Mouse (Mus musculus) limb, embryonic 11.5 days (tissue): ENCODE measurements around the gene Mns1. TPM values are rescaled to one million over a fixed set of nuclear protein-coding genes. Genes with fewer than 3 reads are reported as not detected.

Experiments
- ATAC-seq: fragments of 200-750 bp; cut with Nextera tagmentation; 2 replicates; pipeline ENCODE4 v1.8.0; 2017; ENCODE audit warnings: low read depth; ENCODE audit not compliant: insufficient number of reproducible peaks, low FRiP score, low TSS enrichment
- DNase-seq: peaks from one replicate; pipeline ENCODE4 v3.0.0-alpha.2; 2015; ENCODE audit warnings: low spot score
- H3K27ac ChIP-seq: fragments of 300-500 bp; sonication (generic); replicated peaks from 2 replicates; pipeline ENCODE4 v1.5.1; 2014; ENCODE audit warnings: low read depth, mild to moderate bottlenecking, low read length
- H3K27me3 ChIP-seq: fragments of 300-500 bp; sonication (generic); 2 replicates; pipeline ENCODE4 v1.6.1; 2014; ENCODE audit warnings: mild to moderate bottlenecking, low read length, mixed read lengths; ENCODE audit not compliant: control insufficient read depth, insufficient read depth
- H3K36me3 ChIP-seq: fragments of 300-500 bp; sonication (generic); 2 replicates; pipeline ENCODE4 v1.6.1; 2014; ENCODE audit warnings: mild to moderate bottlenecking, low read length, moderate library complexity, mixed read lengths; ENCODE audit not compliant: control insufficient read depth, insufficient read depth
- H3K4me1 ChIP-seq: fragments of 300-500 bp; sonication (generic); 2 replicates; pipeline ENCODE4 v1.6.1; 2014; ENCODE audit warnings: low read length, mixed read lengths; ENCODE audit not compliant: control insufficient read depth, insufficient read depth
- H3K4me2 ChIP-seq: fragments of 300-500 bp; sonication (generic); 2 replicates; pipeline ENCODE4 v1.6.1; 2014; ENCODE audit warnings: low read depth, mild to moderate bottlenecking, moderate library complexity; ENCODE audit not compliant: severe bottlenecking
- H3K4me3 ChIP-seq: fragments of 300-500 bp; sonication (generic); 2 replicates; pipeline ENCODE4 v1.5.1; 2014; ENCODE audit warnings: low read depth, low read length
- H3K9ac ChIP-seq: fragments of 300-500 bp; sonication (generic); 2 replicates; pipeline ENCODE4 v1.6.1; 2014; ENCODE audit warnings: mild to moderate bottlenecking, low read length
- H3K9me3 ChIP-seq: fragments of 300-500 bp; sonication (generic); 2 replicates; pipeline ENCODE4 v1.6.1; 2016; ENCODE audit warnings: low read length; ENCODE audit not compliant: control insufficient read depth
- WGBS: fragments of 180-500 bp; shearing (Covaris S2); extraction: QIAGEN DNeasy Blood & Tissue Kit; methylation state at CpG from one replicate; pipeline ENCODE4 v1.1.7; 2014; 5-methylcytosine and 5-hydroxymethylcytosine counted together
- microRNA-seq: library from miRNA; unstranded; fragments of <30 nt; microRNA quantifications from one replicate; pipeline ENCODE4, GENCODE M21; 2016
- polyA plus RNA-seq: library from polyadenylated mRNA; unstranded; fragments of >200 nt; fragmentation: Nextera tagmentation; extraction: Ambion mirVana; gene quantifications from 2 replicates; pipeline ENCODE4 v1.2.1, GENCODE M21; 2014

The Mns1 gene
- polyA plus RNA-seq, 1 experiment from 2014 or later, result 55.7 TPM

DNA sequence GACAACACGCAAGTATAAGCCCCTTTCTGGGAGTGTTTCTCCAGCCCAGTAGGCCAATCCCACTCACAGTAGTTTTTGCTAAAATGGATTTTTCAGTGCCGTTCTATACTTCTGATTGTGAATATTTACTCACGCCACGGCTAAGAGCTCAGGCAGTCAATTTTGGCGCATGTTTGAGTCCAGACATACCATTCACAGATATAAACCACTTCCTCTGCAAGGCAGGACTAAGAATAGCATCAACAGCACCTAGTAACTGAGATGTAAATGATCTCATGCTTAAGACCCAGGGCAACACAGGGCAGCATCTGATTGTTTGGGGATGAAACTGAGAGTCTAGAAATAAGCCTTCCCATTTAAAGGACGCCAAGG lies 54.4 kb downstream of the Mns1 start, which contains the start of gene Tex9:
Gene Tex9, minus strand, starts transcription at position 19 of the 372 bp plus-strand sequence.
- Histone ChIP-seq H3K27ac (peak within 1 kb of the TSS; percentile 68), H3K4me2 (peak within 1 kb of the TSS; percentile 54), H3K9ac (peak within 1 kb of the TSS; percentile 82), H3K4me1 (peaks cover 4% of the 10 kb centered on the region; the same call in 1 of the 2 replicates), H3K27me3 (no peaks in the 10 kb centered on the region), H3K36me3 (no peaks in the 10 kb centered on the region), H3K4me3 (peak within 1 kb of the TSS; percentile 78), H3K9me3 (no peaks in the 10 kb centered on the region)
- 22% methylated on average over 6 of the region's 6 CpGs for WGBS
- ATAC-seq (no peak), DNase-seq (no peak)

- DNase-seq (no peak), ATAC-seq (no peak)
- Histone ChIP-seq H3K27me3 (no peaks in the 10 kb centered on the region), H3K4me1 (peaks cover 4% of the 10 kb centered on the region; the same call in 1 of the 2 replicates), H3K9ac (no peak overlapping the region), H3K27ac (no peak overlapping the region), H3K4me3 (no peak overlapping the region), H3K4me2 (no peak overlapping the region), H3K36me3 (no peaks in the 10 kb centered on the region), H3K9me3 (no peaks in the 10 kb centered on the region)
- WGBS, result 82% methylated on average over 2 of the region's 2 CpGs
Measured at GRCm38 (mm10) chr9:72493465-72493864, 55.7 kb downstream of the Mns1 start.

- H3K36me3 ChIP-seq, result no peaks in the 10 kb centered on the region
- DNase-seq, result no peak
- peaks cover 4% of the 10 kb centered on the region; the same call in 1 of the 2 replicates for H3K4me1 ChIP-seq
- 85% methylated on average over 3 of the region's 3 CpGs for WGBS
- ATAC-seq, result no peak
- no peaks in the 10 kb centered on the region for H3K27me3 ChIP-seq
- H3K4me2 ChIP-seq, result no peak overlapping the region
- no peak overlapping the region for H3K27ac ChIP-seq
- no peak overlapping the region for H3K9ac ChIP-seq
- no peak overlapping the region for H3K4me3 ChIP-seq
- no peaks in the 10 kb centered on the region for H3K9me3 ChIP-seq
Measured at GRCm38 (mm10) chr9:72493984-72494685, 56.3 kb downstream of the Mns1 start.

DNA sequence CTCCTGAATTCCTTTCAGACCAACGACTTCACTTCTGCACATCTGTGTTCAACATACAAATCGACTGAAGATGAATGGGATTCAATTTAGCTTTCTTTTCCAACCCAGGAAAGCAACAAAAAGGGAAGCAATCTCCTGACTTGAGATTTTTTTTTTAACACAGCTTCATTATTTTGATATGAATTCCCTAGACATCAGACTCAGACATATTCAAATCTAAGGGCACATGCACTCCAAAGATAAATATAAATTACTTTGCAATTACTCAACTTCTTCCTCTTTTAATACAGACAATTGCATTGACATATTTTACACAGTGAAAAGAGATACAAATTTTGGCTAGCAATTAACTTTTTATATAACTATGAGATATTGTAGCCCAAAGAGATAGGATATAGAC lies 58.9 kb downstream of the Mns1 start:
- H3K27me3 ChIP-seq, result no peaks in the 10 kb centered on the region
- H3K36me3 ChIP-seq, result no peaks in the 10 kb centered on the region
- H3K9me3 ChIP-seq, result no peaks in the 10 kb centered on the region
- WGBS, result 76% methylated on average over 2 of the region's 2 CpGs
- no peak overlapping the region for H3K9ac ChIP-seq
- no peak for DNase-seq
- no peak overlapping the region for H3K4me2 ChIP-seq
- no peak overlapping the region for H3K27ac ChIP-seq
- ATAC-seq, result no peak
- no peak overlapping the region for H3K4me3 ChIP-seq
- no peaks in the 10 kb centered on the region for H3K4me1 ChIP-seq

GRCm38 (mm10) chr9:72497171-72497570 lies 59.4 kb downstream of the Mns1 start:
- ATAC-seq, result no peak

More at GRCm38 (mm10) chr9:72497171-72497570, 59.4 kb downstream of the Mns1 start:
- H3K27ac ChIP-seq, result no peak overlapping the region
- no peak overlapping the region for H3K9ac ChIP-seq
- H3K36me3 ChIP-seq, result no peaks in the 10 kb centered on the region
- WGBS, result 55% methylated on average over 3 of the region's 3 CpGs
- no peak overlapping the region for H3K4me3 ChIP-seq
- no peak overlapping the region for H3K4me2 ChIP-seq
- no peaks in the 10 kb centered on the region for H3K4me1 ChIP-seq
- no peak for DNase-seq
- H3K9me3 ChIP-seq, result no peaks in the 10 kb centered on the region
- no peaks in the 10 kb centered on the region for H3K27me3 ChIP-seq

Small RNA genes lying within 50 kb of the gene (microRNA-seq; reads per million reads assigned to microRNA genes)
- gene Gm28010, result not detected

Other genes with a start within 250 kb of the Mns1 start
- 53.1 and 60.1 TPM in 2 replicates for gene Zfp280d, start 163.2 kb upstream of the Mns1 start, polyA plus RNA-seq
- 53.8 and 55.7 TPM in 2 replicates for gene Tex9, start 54.2 kb downstream of the Mns1 start, polyA plus RNA-seq
- gene Rfx7, start 94.2 kb downstream of the Mns1 start, polyA plus RNA-seq, result 18.4 and 19.8 TPM in 2 replicates
- 815 and 849 TPM in 2 replicates for gene Nedd4, start 224.3 kb downstream of the Mns1 start, polyA plus RNA-seq